Mouse (Mus musculus) kidney, embryonic 15.5 days (tissue): ENCODE measurements around the gene Tgfb1. TPM values are rescaled to one million over a fixed set of nuclear protein-coding genes. Genes with fewer than 3 reads are reported as not detected.

Source experiments
- ATAC-seq: fragments of 200-750 bp; cut with Nextera tagmentation; replicated peaks from 2 replicates; pipeline ENCODE4 v1.8.0; 2017; ENCODE audit warnings: moderate TSS enrichment; ENCODE audit not compliant: low FRiP score
- H3K27ac ChIP-seq: fragments of 300-500 bp; sonication (generic); 2 replicates; pipeline ENCODE4 v1.5.1; 2015; ENCODE audit warnings: mild to moderate bottlenecking, inconsistent platforms
- H3K27me3 ChIP-seq: fragments of 300-500 bp; sonication (generic); 2 replicates; pipeline ENCODE4 v1.6.1; 2015; ENCODE audit warnings: inconsistent platforms
- H3K36me3 ChIP-seq: fragments of 300-500 bp; sonication (generic); 2 replicates; pipeline ENCODE4 v1.6.1; 2015; ENCODE audit warnings: inconsistent platforms
- H3K4me1 ChIP-seq: fragments of 300-500 bp; sonication (generic); 2 replicates; pipeline ENCODE4 v1.6.1; 2015; ENCODE audit warnings: inconsistent platforms
- H3K4me2 ChIP-seq: fragments of 300-500 bp; sonication (generic); 2 replicates; pipeline ENCODE4 v1.6.1; 2015; ENCODE audit warnings: moderate library complexity, mild to moderate bottlenecking, inconsistent platforms
- H3K4me3 ChIP-seq: fragments of 300-500 bp; sonication (generic); replicated peaks from 2 replicates; pipeline ENCODE4 v1.5.1; 2015; ENCODE audit warnings: mild to moderate bottlenecking, inconsistent platforms
- H3K9ac ChIP-seq: fragments of 300-500 bp; sonication (generic); 2 replicates; pipeline ENCODE4 v1.6.1; 2015; ENCODE audit warnings: mild to moderate bottlenecking, inconsistent platforms
- H3K9me3 ChIP-seq: fragments of 300-500 bp; sonication (generic); replicated peaks from 2 replicates; pipeline ENCODE4 v1.6.1; 2016; ENCODE audit warnings: inconsistent platforms
- WGBS: fragments of 180-500 bp; shearing (Covaris S2); methylation state at CpG from one replicate; pipeline ENCODE4 v1.1.7; 2015; ENCODE audit warnings: mixed read lengths; 5-methylcytosine and 5-hydroxymethylcytosine counted together
- polyA plus RNA-seq: library from polyadenylated mRNA; unstranded; fragments of >200 nt; fragmentation: Nextera tagmentation; extraction: Ambion mirVana; gene quantifications from 2 replicates; pipeline ENCODE4 v1.2.1, GENCODE M21; 2015

Gene Tgfb1
- polyA plus RNA-seq, 1 experiment from 2014 or later = 3.0 TPM

GRCm38 (mm10) chr7:25657785-25658184 lies 29.0 kb upstream of the Tgfb1 start:
- H3K9me3 ChIP-seq = no peaks in the 10 kb centered on the region
- peaks cover 17% of the 10 kb centered on the region for H3K36me3 ChIP-seq
- H3K4me3 ChIP-seq = peak overlapping the region; percentile 72
- H3K4me1 ChIP-seq = peaks cover 32% of the 10 kb centered on the region
- H3K9ac ChIP-seq = peak overlapping the region; percentile 72
- H3K27ac ChIP-seq = no peak overlapping the region
- peak overlapping the region; percentile 84 for H3K4me2 ChIP-seq
- ATAC-seq = no peak
- 35% methylated on average over 10 of the region's 10 CpGs for WGBS
- H3K27me3 ChIP-seq = no peaks in the 10 kb centered on the region

GRCm38 (mm10) chr7:25658657-25659472 lies 27.9 kb upstream of the Tgfb1 start, which contains the start of the genes Bckdha and Exosc5:
Gene Bckdha, minus strand, starts transcription at chr7:25658981.
Gene Exosc5, plus strand, starts transcription at chr7:25659164.
- Histone ChIP-seq H3K4me3 (peak within 1 kb of the TSS; percentile 72), H3K36me3 (peaks cover 28% of the 10 kb centered on the region), H3K27me3 (no peaks in the 10 kb centered on the region), H3K27ac (peak within 1 kb of the TSS; percentile 82), H3K9me3 (no peaks in the 10 kb centered on the region), H3K4me1 (peaks cover 32% of the 10 kb centered on the region), H3K4me2 (peak within 1 kb of the TSS; percentile 84), H3K9ac (peak within 1 kb of the TSS; percentile 72)
- peak; percentile 99 for ATAC-seq
- under 1% methylated on average over 50 of the region's 50 CpGs for WGBS

- Histone ChIP-seq H3K9me3 (no peaks in the 10 kb centered on the region), H3K27ac (no peak overlapping the region), H3K36me3 (peaks cover 83% of the 10 kb centered on the region), H3K9ac (no peak overlapping the region), H3K27me3 (no peaks in the 10 kb centered on the region), H3K4me3 (no peak overlapping the region), H3K4me2 (no peak overlapping the region), H3K4me1 (no peaks in the 10 kb centered on the region)
- WGBS = 92% methylated on average over 8 of the region's 8 CpGs
- ATAC-seq = no peak
Measured at GRCm38 (mm10) chr7:25666381-25666780, 20.4 kb upstream of the Tgfb1 start.

GRCm38 (mm10) chr7:25669158-25669557 lies 17.6 kb upstream of the Tgfb1 start:
- Histone ChIP-seq H3K4me3 (no peak overlapping the region), H3K36me3 (peaks cover 55% of the 10 kb centered on the region), H3K4me1 (no peaks in the 10 kb centered on the region), H3K9ac (no peak overlapping the region), H3K27ac (no peak overlapping the region), H3K4me2 (no peak overlapping the region), H3K9me3 (no peaks in the 10 kb centered on the region), H3K27me3 (peaks cover 18% of the 10 kb centered on the region)
- 88% methylated on average over 10 of the region's 10 CpGs for WGBS
- ATAC-seq = no peak

- Histone ChIP-seq H3K4me1 (peaks cover 4% of the 10 kb centered on the region), H3K27ac (no peak overlapping the region), H3K9ac (no peak overlapping the region), H3K36me3 (peaks cover 50% of the 10 kb centered on the region), H3K9me3 (no peaks in the 10 kb centered on the region), H3K4me3 (no peak overlapping the region), H3K4me2 (no peak overlapping the region), H3K27me3 (peaks cover 23% of the 10 kb centered on the region)
- 79% methylated on average over 9 of the region's 9 CpGs for WGBS
- no peak for ATAC-seq
Measured at GRCm38 (mm10) chr7:25669631-25670030, 17.2 kb upstream of the Tgfb1 start.

- peaks cover 45% of the 10 kb centered on the region for H3K36me3 ChIP-seq
- 95% methylated on average over 4 of the region's 4 CpGs for WGBS
- ATAC-seq = no peak
Measured at GRCm38 (mm10) chr7:25670096-25670495, 16.7 kb upstream of the Tgfb1 start.

GRCm38 (mm10) chr7:25671686-25672085 lies 15.1 kb upstream of the Tgfb1 start:
- Histone ChIP-seq H3K36me3 (peaks cover 30% of the 10 kb centered on the region), H3K4me2 (no peak overlapping the region), H3K9me3 (no peaks in the 10 kb centered on the region), H3K4me1 (peaks cover 9% of the 10 kb centered on the region), H3K4me3 (no peak overlapping the region), H3K9ac (no peak overlapping the region), H3K27me3 (peaks cover 43% of the 10 kb centered on the region), H3K27ac (no peak overlapping the region)
- 72% methylated on average over 2 of the region's 2 CpGs for WGBS
- ATAC-seq = no peak

More at GRCm38 (mm10) chr7:25670096-25670495, 16.7 kb upstream of the Tgfb1 start:
- Histone ChIP-seq H3K27ac (no peak overlapping the region), H3K9me3 (no peaks in the 10 kb centered on the region), H3K4me2 (no peak overlapping the region), H3K4me1 (peaks cover 8% of the 10 kb centered on the region), H3K9ac (no peak overlapping the region), H3K4me3 (no peak overlapping the region), H3K27me3 (peaks cover 27% of the 10 kb centered on the region)

GRCm38 (mm10) chr7:25672442-25672841 lies 14.4 kb upstream of the Tgfb1 start:
- H3K4me1 ChIP-seq = peaks cover 9% of the 10 kb centered on the region
- H3K9me3 ChIP-seq = no peaks in the 10 kb centered on the region
- peaks cover 48% of the 10 kb centered on the region for H3K27me3 ChIP-seq
- no peak overlapping the region for H3K9ac ChIP-seq
- WGBS = 59% methylated on average over 4 of the region's 4 CpGs
- peaks cover 23% of the 10 kb centered on the region for H3K36me3 ChIP-seq
- H3K4me2 ChIP-seq = no peak overlapping the region
- ATAC-seq = no peak
- no peak overlapping the region for H3K4me3 ChIP-seq
- no peak overlapping the region for H3K27ac ChIP-seq

GRCm38 (mm10) chr7:25674297-25674696 lies 12.5 kb upstream of the Tgfb1 start:
- 19% methylated on average over 9 of the region's 9 CpGs for WGBS
- ATAC-seq = no peak
- Histone ChIP-seq H3K4me2 (peak overlapping the region; percentile 68), H3K27ac (no peak overlapping the region), H3K9ac (no peak overlapping the region), H3K36me3 (peaks cover 5% of the 10 kb centered on the region; the same call in 1 of the 2 replicates), H3K9me3 (no peaks in the 10 kb centered on the region), H3K4me3 (peak overlapping the region; percentile 41), H3K27me3 (peaks cover 55% of the 10 kb centered on the region), H3K4me1 (peaks cover 9% of the 10 kb centered on the region)

GRCm38 (mm10) chr7:25674719-25675300 lies 12.0 kb upstream of the Tgfb1 start, which contains the start of gene Tmem91:
Gene Tmem91, minus strand, starts transcription at chr7:25675166.
- Histone ChIP-seq H3K36me3 (peaks cover under 1% of the 10 kb centered on the region; the same call in 1 of the 2 replicates), H3K4me1 (peaks cover 11% of the 10 kb centered on the region), H3K4me3 (peak within 1 kb of the TSS; percentile 41), H3K9ac (peak within 1 kb of the TSS; percentile 34), H3K27ac (no peak within 1 kb of the TSS), H3K9me3 (no peaks in the 10 kb centered on the region), H3K4me2 (peak within 1 kb of the TSS; percentile 68), H3K27me3 (peaks cover 56% of the 10 kb centered on the region)
- WGBS = 3% methylated on average over 29 of the region's 29 CpGs
- peak; percentile 37; the same call in 1 of the 2 replicates for ATAC-seq

GRCm38 (mm10) chr7:25675405-25675804 lies 11.4 kb upstream of the Tgfb1 start:
- no peak for ATAC-seq
- no peak overlapping the region for H3K9ac ChIP-seq
- peaks cover 56% of the 10 kb centered on the region for H3K27me3 ChIP-seq
- H3K36me3 ChIP-seq = no peaks in the 10 kb centered on the region
- H3K27ac ChIP-seq = no peak overlapping the region
- no peaks in the 10 kb centered on the region for H3K9me3 ChIP-seq
- H3K4me2 ChIP-seq = no peak overlapping the region
- H3K4me1 ChIP-seq = peaks cover 16% of the 10 kb centered on the region
- H3K4me3 ChIP-seq = no peak overlapping the region
- WGBS = 48% methylated on average over 6 of the region's 6 CpGs

GRCm38 (mm10) chr7:25676085-25676781 lies 10.6 kb upstream of the Tgfb1 start:
- no peak for ATAC-seq
- H3K9ac ChIP-seq = no peak overlapping the region

More at GRCm38 (mm10) chr7:25676085-25676781, 10.6 kb upstream of the Tgfb1 start:
- Histone ChIP-seq H3K36me3 (no peaks in the 10 kb centered on the region), H3K4me1 (peaks cover 20% of the 10 kb centered on the region), H3K4me2 (no peak overlapping the region), H3K27ac (no peak overlapping the region), H3K4me3 (no peak overlapping the region), H3K9me3 (no peaks in the 10 kb centered on the region), H3K27me3 (peaks cover 56% of the 10 kb centered on the region)
- WGBS = 69% methylated on average over 15 of the region's 15 CpGs
